Mouse (Mus musculus): ENCODE measurements around the gene Tmem240.
"Not testable (repeated sequence)": the region's sequence is repeated elsewhere in the genome, so short reads cannot be mapped to it uniquely, and the experiment has no call there.

The Tmem240 gene

GRCm38 (mm10) chr4:155734350-155734941 lies at the start of gene Tmem240:
Tmem240 (plus strand) TSS chr4:155734800.
- in situ Hi-C loops (cut with MboI; ENCODE audit: low sequenced_read_pairs) = no loop called here

- in situ Hi-C loops (cut with MboI; ENCODE audit: low sequenced_read_pairs) = not testable (repeated sequence)
These were observed 46.8 kb upstream of the Tmem240 start for GRCm38 (mm10) chr4:155687764-155688163.

GRCm38 (mm10) chr4:155690571-155691375 lies 43.8 kb upstream of the Tmem240 start:
- in situ Hi-C loops (cut with MboI; ENCODE audit: low sequenced_read_pairs) = no loop called here

- in situ Hi-C loops (cut with MboI; ENCODE audit: low sequenced_read_pairs) = no loop called here
These were observed 42.2 kb upstream of the Tmem240 start for GRCm38 (mm10) chr4:155692421-155692820.

- in situ Hi-C loops (cut with MboI; ENCODE audit: low sequenced_read_pairs) = no loop called here
These were observed 40.5 kb upstream of the Tmem240 start, which contains the start of gene Fndc10 for GRCm38 (mm10) chr4:155694111-155694481. Fndc10 (plus strand) TSS chr4:155694342.

- in situ Hi-C loops (cut with MboI; ENCODE audit: low sequenced_read_pairs) = no loop called here
These were observed 39.9 kb upstream of the Tmem240 start for GRCm38 (mm10) chr4:155694482-155695401.

- in situ Hi-C loops (cut with MboI; ENCODE audit: low sequenced_read_pairs) = no loop called here
These were observed 39.0 kb upstream of the Tmem240 start for GRCm38 (mm10) chr4:155695531-155696062.

GRCm38 (mm10) chr4:155696261-155697255 lies 38.0 kb upstream of the Tmem240 start:
- in situ Hi-C loops (cut with MboI; ENCODE audit: low sequenced_read_pairs) = no loop called here

GRCm38 (mm10) chr4:155700425-155700824 lies 34.2 kb upstream of the Tmem240 start:
- in situ Hi-C loops (cut with MboI; ENCODE audit: low sequenced_read_pairs) = no loop called here

GRCm38 (mm10) chr4:155703425-155703929 lies 31.1 kb upstream of the Tmem240 start:
- in situ Hi-C loops (cut with MboI; ENCODE audit: low sequenced_read_pairs) = no loop called here

- in situ Hi-C loops (cut with MboI; ENCODE audit: low sequenced_read_pairs) = no loop called here
These were observed 29.6 kb upstream of the Tmem240 start, which contains the start of gene Ssu72 for GRCm38 (mm10) chr4:155704721-155705591. Ssu72 (plus strand) TSS chr4:155704800.

- in situ Hi-C loops (cut with MboI; ENCODE audit: low sequenced_read_pairs) = no loop called here
These were observed 29.0 kb upstream of the Tmem240 start for GRCm38 (mm10) chr4:155705592-155705929.

GRCm38 (mm10) chr4:155708582-155708981 lies 26.0 kb upstream of the Tmem240 start:
- in situ Hi-C loops (cut with MboI; ENCODE audit: low sequenced_read_pairs) = no loop called here

GRCm38 (mm10) chr4:155708988-155709387 lies 25.6 kb upstream of the Tmem240 start:
- in situ Hi-C loops (cut with MboI; ENCODE audit: low sequenced_read_pairs) = no loop called here

GRCm38 (mm10) chr4:155710521-155711252 lies 23.9 kb upstream of the Tmem240 start:
- in situ Hi-C loops (cut with MboI; ENCODE audit: low sequenced_read_pairs) = no loop called here

- in situ Hi-C loops (cut with MboI; ENCODE audit: low sequenced_read_pairs) = no loop called here
These were observed 12.9 kb upstream of the Tmem240 start for GRCm38 (mm10) chr4:155721668-155722083.

GRCm38 (mm10) chr4:155727993-155728392 lies 6.6 kb upstream of the Tmem240 start:
- in situ Hi-C loops (cut with MboI; ENCODE audit: low sequenced_read_pairs) = no loop called here

- in situ Hi-C loops (cut with MboI; ENCODE audit: low sequenced_read_pairs) = no loop called here
These were observed 1.3 kb upstream of the Tmem240 start for GRCm38 (mm10) chr4:155733267-155733666.
